Mouse (Mus musculus): Measurements from ENCODE around the gene Brms1l.

- TF ChIP-seq USF1 (IDR thresholded peaks at IDR 0.05; ENCODE audit: low read depth, low read length) = peak; percentile 22; the same call in 1 of the 2 replicates
- no peak for TF ChIP-seq ELF1 (IDR thresholded peaks at IDR 0.05; ENCODE audit: low read depth, low read length)
- peak; percentile 70 to 84 (median 78) for TF ChIP-seq CTCF (IDR thresholded peaks at IDR 0.05 in 2 of 3, conservative IDR thresholded peaks at IDR 0.05 in 1 of 3; ENCODE audit: control insufficient read depth in 1 of 3, insufficient read depth in 1 of 3, low read depth in 2 of 3, low read length in 3 of 3, poor library complexity in 1 of 3, severe bottlenecking in 1 of 3)
These were observed 5.0 kb upstream of the Brms1l start for GRCm38 (mm10) chr12:55831101-55831500.
